Mouse (Mus musculus) erythroblast, embryonic 14.5 days (primary cell): ENCODE results near the gene Twf2. TPM values are rescaled to one million over a fixed set of nuclear protein-coding genes. Genes with fewer than 3 reads are reported as not detected.

Experiments used
- H3K27me3 ChIP-seq: 2 replicates; pipeline ENCODE4 v1.6.1; 2012; ENCODE audit warnings: inconsistent platforms; ENCODE audit not compliant: control insufficient read depth
- H3K36me3 ChIP-seq: 2 replicates; pipeline ENCODE4 v1.6.1; 2012; ENCODE audit warnings: mild to moderate bottlenecking, inconsistent platforms; ENCODE audit not compliant: control insufficient read depth
- H3K4me1 ChIP-seq: 2 replicates; pipeline ENCODE4 v1.6.1; 2012; ENCODE audit warnings: inconsistent platforms; ENCODE audit not compliant: control insufficient read depth
- H3K4me3 ChIP-seq: replicated peaks from 2 replicates; pipeline ENCODE3; 2012; ENCODE audit warnings: moderate library complexity, mild to moderate bottlenecking, inconsistent platforms
- H3K9me3 ChIP-seq: 2 replicates; pipeline ENCODE4 v1.6.1; 2012; ENCODE audit warnings: low read length, inconsistent platforms, mixed read lengths; ENCODE audit not compliant: control insufficient read depth
- GATA1 ChIP-seq: IDR thresholded peaks from 2 replicates; pipeline ENCODE4 v1.6.1; 2012; ENCODE audit warnings: low read length, inconsistent platforms, mixed read lengths
- TAL1 ChIP-seq: IDR thresholded peaks from 3 replicates; pipeline ENCODE4 v1.6.1; 2012; ENCODE audit warnings: low read length, inconsistent platforms, mixed read lengths
- polyA plus RNA-seq: library from polyadenylated mRNA; stranded (reverse); fragments of >175 nt; gene quantifications from 2 replicates; pipeline ENCODE4 v1.2.3, GENCODE M21; 2012

The Twf2 gene
- 0.48 and 0.87 TPM in 2 replicates for polyA plus RNA-seq

- Histone ChIP-seq H3K27me3 (peaks cover 4% of the 10 kb centered on the region), H3K4me3 (peak within 1 kb of the TSS; percentile 86), H3K36me3 (no peaks in the 10 kb centered on the region; the same call in 1 of the 2 replicates), H3K9me3 (no peaks in the 10 kb centered on the region), H3K4me1 (peaks cover 59% of the 10 kb centered on the region)
- TF ChIP-seq GATA1 = no peak
These were observed at the start of gene Twf2 for GRCm38 (mm10) chr9:106202819-106203636. Gene Twf2, plus strand, starts transcription at chr9:106203108.

DNA sequence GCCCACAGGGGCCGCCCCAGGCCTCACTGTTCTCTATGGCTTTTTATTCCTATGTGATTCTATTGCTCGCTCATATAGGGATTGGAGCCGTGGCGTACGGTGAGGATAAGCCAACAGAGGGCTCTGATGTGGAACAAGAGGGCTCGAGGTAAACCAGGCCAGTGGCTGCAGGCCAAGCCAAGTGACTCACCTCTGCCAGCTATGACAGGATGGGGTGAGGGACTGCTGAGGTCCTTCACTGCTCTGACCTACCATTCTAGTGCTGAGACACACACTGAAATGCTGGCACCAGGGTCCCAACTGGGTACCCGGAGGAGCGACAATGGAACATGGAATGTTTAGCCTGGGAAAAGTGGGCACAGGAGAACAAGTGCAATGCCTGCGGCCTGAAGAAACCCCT, 48.8 kb upstream of the Twf2 start:
- H3K4me1 ChIP-seq = peaks cover 9% of the 10 kb centered on the region
- H3K4me3 ChIP-seq = no peak overlapping the region
- peaks cover 5% of the 10 kb centered on the region; the same call in 1 of the 2 replicates for H3K36me3 ChIP-seq
- no peaks in the 10 kb centered on the region for H3K9me3 ChIP-seq
- no peak for TF ChIP-seq TAL1
- TF ChIP-seq GATA1 = no peak
- H3K27me3 ChIP-seq = peaks cover 22% of the 10 kb centered on the region

DNA sequence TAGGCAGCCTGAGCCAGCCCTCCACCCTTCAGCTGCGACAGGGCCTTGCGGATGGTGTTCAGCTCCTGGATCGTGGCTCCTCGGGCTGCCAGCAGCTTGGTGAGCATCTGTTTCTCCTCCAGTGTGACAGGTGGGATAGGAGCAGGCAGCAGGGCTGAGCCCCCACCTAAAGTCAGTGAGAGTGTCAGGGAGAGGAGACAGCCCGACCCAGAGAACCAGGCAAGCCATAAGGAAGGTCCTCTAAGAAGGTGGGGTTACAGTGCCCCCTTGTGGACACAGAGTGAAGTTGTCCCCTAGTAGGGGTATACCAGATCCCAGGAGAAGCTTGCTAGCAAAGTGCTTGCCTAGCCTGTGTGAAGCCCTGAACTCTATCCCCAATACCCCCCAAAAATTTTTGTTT, 46.5 kb upstream of the Twf2 start:
- Histone ChIP-seq H3K36me3 (peaks cover 5% of the 10 kb centered on the region; the same call in 1 of the 2 replicates), H3K27me3 (no peaks in the 10 kb centered on the region), H3K9me3 (no peaks in the 10 kb centered on the region), H3K4me3 (no peak overlapping the region), H3K4me1 (peaks cover 24% of the 10 kb centered on the region)
- TF ChIP-seq TAL1 = no peak
- TF ChIP-seq GATA1 = no peak

DNA sequence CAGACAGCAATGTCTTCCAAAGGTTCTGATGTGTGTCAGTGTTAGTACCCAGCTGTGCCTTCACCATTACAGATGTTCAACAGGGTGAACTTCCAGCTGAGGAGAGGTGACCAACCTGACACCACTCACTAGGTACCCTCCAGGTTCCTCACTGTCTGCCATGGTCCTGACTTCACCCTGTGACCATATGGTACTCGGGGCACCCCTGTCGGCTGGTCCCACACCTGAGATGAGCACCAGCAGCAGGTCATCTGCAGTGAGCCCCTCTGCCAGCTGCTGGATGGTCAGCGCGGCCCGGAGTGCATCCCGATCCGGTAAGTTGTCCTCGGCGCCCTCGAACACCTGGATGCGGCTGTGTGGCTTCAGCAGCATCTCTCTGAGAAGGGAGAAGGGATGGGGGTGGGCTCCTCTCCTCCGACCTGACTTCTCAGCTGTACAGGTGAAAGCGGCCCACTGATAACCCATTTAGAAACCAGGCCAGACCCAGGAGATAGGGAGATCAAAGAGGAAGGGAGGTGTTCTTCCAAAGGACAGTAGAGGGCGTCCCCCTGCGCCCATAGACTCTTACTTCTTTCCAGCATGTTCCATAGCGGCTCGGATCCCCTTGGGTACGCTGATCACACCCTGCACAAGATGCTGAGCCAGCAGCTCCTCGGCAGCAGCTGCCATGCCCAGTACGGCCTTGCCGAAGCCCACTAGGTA, 45.8 kb upstream of the Twf2 start:
- Histone ChIP-seq H3K27me3 (no peaks in the 10 kb centered on the region), H3K9me3 (no peaks in the 10 kb centered on the region), H3K4me3 (peak overlapping the region; percentile 49), H3K4me1 (peaks cover 24% of the 10 kb centered on the region), H3K36me3 (peaks cover 5% of the 10 kb centered on the region; the same call in 1 of the 2 replicates)
- TF ChIP-seq TAL1 (no peak), GATA1 (no peak)

DNA sequence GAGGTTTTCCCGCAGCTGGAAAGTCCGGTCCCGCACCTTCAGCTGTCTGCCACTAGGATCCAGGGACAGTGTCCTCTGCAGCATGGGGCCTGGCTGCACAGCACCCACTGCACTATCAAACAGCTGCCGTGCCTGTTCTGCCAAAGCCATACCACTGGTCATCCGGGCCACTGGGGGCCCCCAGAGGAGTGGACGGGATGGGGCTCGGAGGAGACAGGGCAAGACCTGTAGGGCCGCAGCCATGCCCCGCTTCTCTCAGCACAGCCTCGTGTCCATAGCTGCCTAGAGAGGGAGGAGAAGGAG, 45.3 kb upstream of the Twf2 start:
- Histone ChIP-seq H3K36me3 (peaks cover 5% of the 10 kb centered on the region; the same call in 1 of the 2 replicates), H3K4me3 (peak overlapping the region; percentile 49), H3K9me3 (no peaks in the 10 kb centered on the region), H3K27me3 (no peaks in the 10 kb centered on the region), H3K4me1 (peaks cover 24% of the 10 kb centered on the region)
- no peak for TF ChIP-seq GATA1
- TF ChIP-seq TAL1 = no peak

GRCm38 (mm10) chr9:106158037-106158491, 44.8 kb upstream of the Twf2 start, which contains the start of gene Glyctk:
Gene Glyctk, minus strand, starts transcription at chr9:106158138.
- H3K27me3 ChIP-seq = no peaks in the 10 kb centered on the region; the same call in 1 of the 2 replicates
- peak within 1 kb of the TSS; percentile 49 for H3K4me3 ChIP-seq
- H3K36me3 ChIP-seq = peaks cover 5% of the 10 kb centered on the region; the same call in 1 of the 2 replicates
- peaks cover 24% of the 10 kb centered on the region for H3K4me1 ChIP-seq
- no peak for TF ChIP-seq GATA1
- no peak for TF ChIP-seq TAL1
- H3K9me3 ChIP-seq = no peaks in the 10 kb centered on the region

GRCm38 (mm10) chr9:106159237-106159636, 43.7 kb upstream of the Twf2 start:
- H3K4me1 ChIP-seq = peaks cover 24% of the 10 kb centered on the region
- no peaks in the 10 kb centered on the region for H3K9me3 ChIP-seq
- H3K36me3 ChIP-seq = peaks cover 5% of the 10 kb centered on the region; the same call in 1 of the 2 replicates
- TF ChIP-seq TAL1 (no peak), GATA1 (no peak)
- H3K4me3 ChIP-seq = peak overlapping the region; percentile 87
- peaks cover 4% of the 10 kb centered on the region for H3K27me3 ChIP-seq

DNA sequence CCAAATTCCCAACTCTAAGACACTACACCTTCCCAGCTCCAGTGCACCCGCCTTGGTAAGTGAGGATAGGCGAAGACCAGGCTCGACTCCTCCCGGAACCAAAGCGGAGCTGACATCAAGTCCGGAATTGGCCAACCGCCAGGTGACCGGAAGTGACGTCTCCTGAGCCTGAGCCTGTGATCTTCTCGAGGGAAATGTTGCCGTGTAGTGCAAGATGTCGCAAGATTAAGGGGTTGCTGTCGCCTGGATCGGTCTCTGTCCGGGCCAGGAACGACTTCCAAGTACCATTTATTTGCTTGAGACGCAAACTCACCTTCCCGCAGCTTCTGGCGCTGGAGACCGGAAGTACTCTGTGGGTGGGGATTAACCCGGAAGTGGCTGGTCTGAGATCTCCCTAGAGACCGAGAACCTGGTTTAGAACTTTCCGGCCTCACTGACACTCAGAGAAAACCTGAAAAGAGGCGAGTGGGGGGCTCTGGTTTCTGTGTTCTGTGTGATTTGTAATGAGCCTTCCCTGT, 43.1 kb upstream of the Twf2 start:
- no peak for TF ChIP-seq GATA1
- no peak for TF ChIP-seq TAL1
- H3K9me3 ChIP-seq = no peaks in the 10 kb centered on the region
- H3K27me3 ChIP-seq = peaks cover 4% of the 10 kb centered on the region
- H3K4me3 ChIP-seq = peak overlapping the region; percentile 87
- peaks cover 24% of the 10 kb centered on the region for H3K4me1 ChIP-seq
- H3K36me3 ChIP-seq = peaks cover 5% of the 10 kb centered on the region; the same call in 1 of the 2 replicates

DNA sequence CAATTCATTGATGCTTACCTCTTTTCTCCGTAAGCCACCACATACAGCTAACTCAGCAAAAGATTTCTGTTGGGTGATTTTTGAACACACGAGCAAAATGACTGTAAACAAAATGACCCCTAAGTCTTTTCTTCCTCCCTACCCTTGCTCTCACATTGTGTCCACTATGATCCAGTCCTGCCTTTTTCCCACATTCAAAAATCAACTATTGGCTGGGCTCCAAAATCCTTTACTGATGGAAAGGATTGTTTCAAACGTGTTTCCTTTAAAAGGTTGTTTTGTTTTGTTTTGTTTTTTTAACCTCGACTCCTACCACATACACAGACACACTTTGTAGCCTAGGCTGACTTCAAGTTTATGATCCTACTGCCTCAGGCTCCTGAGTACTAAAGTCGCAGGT, 42.5 kb upstream of the Twf2 start:
- Histone ChIP-seq H3K27me3 (peaks cover 4% of the 10 kb centered on the region), H3K4me1 (peaks cover 24% of the 10 kb centered on the region), H3K4me3 (peak overlapping the region; percentile 87), H3K36me3 (peaks cover 5% of the 10 kb centered on the region; the same call in 1 of the 2 replicates), H3K9me3 (no peaks in the 10 kb centered on the region)
- TF ChIP-seq TAL1 (no peak), GATA1 (no peak)
